Mouse (Mus musculus): ENCODE measurements around the gene Ltbr. TPM values are rescaled to one million over a fixed set of nuclear protein-coding genes. Genes with fewer than 3 reads are reported as not detected.

Gene Ltbr
- total and polyA plus RNA-seq, 3 experiments: 47.6 to 64.2 TPM; not detected in 1

- Histone ChIP-seq H3K9me3 (replicated peaks; ENCODE audit: insufficient read depth, low read length) (no peaks in the 10 kb centered on the region), H3K79me2 (ENCODE audit: control insufficient read depth, insufficient read depth, low read length, poor library complexity) (peaks cover 28% of the 10 kb centered on the region), H3K27ac (ENCODE audit: control insufficient read depth, low read depth, low read length) (no peak overlapping the region), H3K27me3 (ENCODE audit: control insufficient read depth in 1 of 2, insufficient read depth in 2 of 2, low read length in 2 of 2) (no peaks in the 10 kb centered on the region), H3K4me3 (ENCODE audit: control insufficient read depth in 1 of 2, insufficient read depth in 1 of 2, low read depth in 2 of 2, low read length in 2 of 2) (no peak overlapping the region), H3K36me3 (ENCODE audit: control insufficient read depth in 1 of 2, insufficient read depth in 2 of 2, low read length in 2 of 2) (peaks cover 0 to 38% of the 10 kb centered on the region in 2 experiments; a peak in 3 of 4 replicates), H3K9ac (ENCODE audit: control insufficient read depth, low read depth, low read length, poor library complexity, severe bottlenecking) (no peak overlapping the region), H3K4me1 (ENCODE audit: control insufficient read depth in 1 of 2, insufficient read depth in 2 of 2, low read length in 2 of 2) (peaks cover 11 to 44% of the 10 kb centered on the region in 2 experiments)
- peak; percentile 54 for DNase-seq (ENCODE audit: low read depth, low spot score)
- TF ChIP-seq RAD21 (IDR thresholded peaks at IDR 0.05; ENCODE audit: low read depth, low read length) (no peak), MXI1 (IDR thresholded peaks at IDR 0.05; ENCODE audit: low read depth, low read length) (0 out of 2 replicates have a peak, but pooled peaks have one; percentile 6), ETS1 (IDR thresholded peaks at IDR 0.05; ENCODE audit: low read depth, low read length) (peak; percentile 21; the same call in 1 of the 2 replicates), TCF12 (IDR thresholded peaks at IDR 0.05; ENCODE audit: low read depth, low read length) (no peak), SIN3A (IDR thresholded peaks at IDR 0.05; ENCODE audit: low read length) (peak; percentile 46; the same call in 1 of the 2 replicates), USF1 (IDR thresholded peaks at IDR 0.05; ENCODE audit: low read depth, low read length) (peak; percentile 87), MAX (IDR thresholded peaks at IDR 0.05; ENCODE audit: low read length) (peak; percentile 52; the same call in 1 of the 2 replicates), EP300 (IDR thresholded peaks at IDR 0.05; ENCODE audit: low read depth in 1 of 2, low read length in 2 of 2) (0 out of 4 replicates have a peak, but pooled peaks have one; percentile 7 to 15), RCOR1 (IDR thresholded peaks at IDR 0.05; ENCODE audit: low read depth, low read length) (0 out of 2 replicates have a peak, but pooled peaks have one; percentile 7), BHLHE40 (IDR thresholded peaks at IDR 0.05; ENCODE audit: borderline replicate concordance, low read depth, low read length) (no peak), CHD1 (IDR thresholded peaks at IDR 0.05; ENCODE audit: low read depth, low read length) (no peak), USF2 (IDR thresholded peaks at IDR 0.05; ENCODE audit: borderline replicate concordance in 1 of 2, insufficient read depth in 1 of 2, low read depth in 1 of 2, low read length in 2 of 2) (0 out of 4 replicates have a peak, but pooled peaks of 1 of the 2 experiments have one; percentile 54), TBP (IDR thresholded peaks at IDR 0.05; ENCODE audit: low read depth, low read length) (no peak), MAZ (IDR thresholded peaks at IDR 0.05; ENCODE audit: low read depth, low read length) (0 out of 2 replicates have a peak, but pooled peaks have one; percentile 55)
Measured at GRCm38 (mm10) chr6:125354352-125355151, 40.9 kb upstream of the Ltbr start.

DNA sequence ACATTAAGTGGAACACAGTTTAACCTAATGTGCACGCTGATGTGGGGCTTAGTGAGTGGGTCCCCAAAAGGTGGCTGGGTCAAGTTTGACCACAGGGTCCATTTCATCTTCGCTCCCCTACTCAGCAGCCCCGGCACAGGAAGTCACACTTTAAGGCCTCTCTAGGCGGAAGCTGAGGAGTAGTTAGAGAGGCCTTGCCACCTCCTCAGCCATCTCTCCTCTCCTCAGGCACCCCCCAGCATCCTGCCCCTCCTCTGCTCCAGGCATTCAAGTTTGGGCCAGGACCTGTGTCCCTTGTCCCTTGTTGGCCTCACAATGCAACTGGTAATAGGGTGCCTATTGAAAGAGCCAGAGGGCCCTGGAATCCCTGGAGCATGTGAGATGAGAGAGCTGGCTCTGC, 40.0 kb upstream of the Ltbr start:
- Histone ChIP-seq H3K27me3 (ENCODE audit: control insufficient read depth in 1 of 2, insufficient read depth in 2 of 2, low read length in 2 of 2) (no peaks in the 10 kb centered on the region), H3K36me3 (ENCODE audit: control insufficient read depth in 1 of 2, insufficient read depth in 2 of 2, low read length in 2 of 2) (peaks cover 0 to 42% of the 10 kb centered on the region in 2 experiments; a peak in 3 of 4 replicates), H3K4me1 (ENCODE audit: control insufficient read depth in 1 of 2, insufficient read depth in 2 of 2, low read length in 2 of 2) (peaks cover 13 to 49% of the 10 kb centered on the region in 2 experiments), H3K27ac (ENCODE audit: control insufficient read depth, low read depth, low read length) (no peak overlapping the region), H3K4me3 (ENCODE audit: control insufficient read depth in 1 of 2, insufficient read depth in 1 of 2, low read depth in 2 of 2, low read length in 2 of 2) (no peak overlapping the region), H3K79me2 (ENCODE audit: control insufficient read depth, insufficient read depth, low read length, poor library complexity) (peaks cover 28% of the 10 kb centered on the region), H3K9ac (ENCODE audit: control insufficient read depth, low read depth, low read length, poor library complexity, severe bottlenecking) (no peak overlapping the region), H3K9me3 (replicated peaks; ENCODE audit: insufficient read depth, low read length) (no peaks in the 10 kb centered on the region)
- TF ChIP-seq MAZ (IDR thresholded peaks at IDR 0.05; ENCODE audit: low read depth, low read length): no peak
- no peak for TF ChIP-seq POLR2AphosphoS2 (IDR thresholded peaks at IDR 0.05; ENCODE audit: low read length)
- TF ChIP-seq MXI1 (IDR thresholded peaks at IDR 0.05; ENCODE audit: low read depth, low read length): no peak
- TF ChIP-seq SIN3A (IDR thresholded peaks at IDR 0.05; ENCODE audit: low read length): no peak
- TF ChIP-seq JUND (IDR thresholded peaks at IDR 0.05; ENCODE audit: low read depth, low read length): no peak
- DNase-seq (ENCODE audit: low read depth, low spot score): no peak
